Mouse (Mus musculus) urinary bladder, postnatal 14 days (tissue): ENCODE data around the gene P3h4.
"Not testable (repeated sequence)": the region's sequence is repeated elsewhere in the genome, so short reads cannot be mapped to it uniquely, and the experiment has no call there.

Experiments used
- DNase-seq: peaks from one replicate; pipeline ENCODE4 v3.0.0; 2021; ENCODE audit warnings: low spot score

The P3h4 gene

DNA sequence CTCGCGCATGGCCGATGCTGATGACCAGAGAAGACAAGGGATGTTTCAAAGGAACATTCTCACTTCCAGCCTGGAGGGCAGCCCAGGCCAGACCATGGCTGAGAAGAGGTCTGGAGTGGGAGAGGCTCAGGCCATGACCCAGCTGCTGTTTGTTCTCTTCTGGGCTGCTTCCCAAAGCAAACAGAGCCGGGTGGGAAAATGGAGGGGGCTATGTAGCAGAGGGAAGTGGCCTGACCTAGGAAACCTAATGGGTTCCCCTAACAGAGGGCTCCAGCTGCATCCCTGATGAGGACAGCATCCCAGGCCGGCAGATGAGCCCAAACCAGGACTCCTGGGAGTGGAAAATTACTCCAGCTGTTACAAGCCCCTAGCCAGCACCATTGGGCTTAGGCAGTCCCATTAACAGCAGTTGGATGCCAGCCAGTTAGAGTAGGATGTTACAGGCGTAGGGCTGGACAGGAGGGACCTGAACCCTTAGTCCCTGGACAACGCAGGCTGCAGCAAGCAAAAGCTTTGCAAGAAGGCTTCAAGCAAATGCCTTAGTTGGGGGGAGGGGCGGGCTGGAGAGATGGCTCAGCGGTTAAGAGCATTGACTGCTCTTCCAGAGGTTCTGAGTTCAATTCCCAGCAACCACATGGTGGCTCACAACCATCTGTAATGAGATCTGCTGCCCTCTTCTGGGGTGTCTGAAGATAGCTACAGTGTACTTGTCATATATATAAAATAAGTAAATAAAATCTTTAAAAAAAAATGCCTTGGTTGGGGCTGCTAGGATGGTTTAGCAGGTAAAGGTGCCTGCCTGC, 23.4 kb downstream of the P3h4 start:
- DNase-seq, result peak; percentile 63

GRCm38 (mm10) chr11:100389931-100390445, 24.6 kb downstream of the P3h4 start:
- no peak for DNase-seq

GRCm38 (mm10) chr11:100388588-100388987, 26.0 kb downstream of the P3h4 start:
- no peak for DNase-seq

DNA sequence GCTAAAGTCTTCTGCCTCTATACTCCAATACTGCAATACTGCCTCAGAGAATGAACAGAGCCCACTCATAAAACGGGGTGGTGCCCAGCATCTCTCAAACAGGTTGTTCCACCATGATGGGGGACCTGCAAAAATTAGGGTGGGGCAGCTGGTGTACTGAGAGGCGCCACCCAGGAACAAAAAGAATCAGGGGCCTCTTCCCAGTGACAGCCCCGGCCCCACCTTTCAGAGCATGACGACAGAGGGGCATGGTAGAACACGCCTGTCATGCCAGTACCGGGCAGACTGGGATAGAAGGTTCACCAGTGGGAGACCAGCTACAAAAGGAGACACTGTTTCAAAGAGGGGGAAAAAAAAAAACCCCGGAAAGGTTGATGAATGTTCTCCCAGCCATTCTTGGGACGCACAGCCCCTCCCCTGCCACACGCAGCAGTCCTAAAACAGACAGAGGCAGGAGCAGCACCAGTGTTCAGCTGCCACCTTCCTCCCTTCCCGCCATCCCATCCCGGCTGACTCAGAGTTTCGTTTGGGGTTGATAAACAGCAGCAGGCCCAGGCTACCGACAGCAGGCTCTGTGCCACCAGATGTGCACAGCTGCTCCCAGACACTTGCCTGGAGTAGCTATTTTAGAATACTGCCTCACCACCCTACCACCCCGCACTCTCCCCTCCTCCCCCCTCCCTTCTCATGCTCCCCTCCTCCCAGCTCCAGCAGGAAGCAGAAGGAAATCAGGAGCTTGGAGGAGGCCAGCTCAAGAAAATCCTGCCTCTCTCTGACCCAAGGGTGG, 26.9 kb downstream of the P3h4 start:
- DNase-seq, result peak; percentile 69

GRCm38 (mm10) chr11:100387111-100387510, 27.5 kb downstream of the P3h4 start:
- DNase-seq, result no peak

- peak; percentile 80 for DNase-seq
Measured at GRCm38 (mm10) chr11:100386586-100386985, 28.1 kb downstream of the P3h4 start.

- no peak for DNase-seq
Measured at GRCm38 (mm10) chr11:100385016-100385415, 29.6 kb downstream of the P3h4 start.

GRCm38 (mm10) chr11:100382682-100383081, 32.0 kb downstream of the P3h4 start:
- DNase-seq, result no peak

- no peak for DNase-seq
Measured at GRCm38 (mm10) chr11:100379311-100379710, 35.3 kb downstream of the P3h4 start.

GRCm38 (mm10) chr11:100378446-100378845, 36.2 kb downstream of the P3h4 start:
- DNase-seq, result no peak

DNA sequence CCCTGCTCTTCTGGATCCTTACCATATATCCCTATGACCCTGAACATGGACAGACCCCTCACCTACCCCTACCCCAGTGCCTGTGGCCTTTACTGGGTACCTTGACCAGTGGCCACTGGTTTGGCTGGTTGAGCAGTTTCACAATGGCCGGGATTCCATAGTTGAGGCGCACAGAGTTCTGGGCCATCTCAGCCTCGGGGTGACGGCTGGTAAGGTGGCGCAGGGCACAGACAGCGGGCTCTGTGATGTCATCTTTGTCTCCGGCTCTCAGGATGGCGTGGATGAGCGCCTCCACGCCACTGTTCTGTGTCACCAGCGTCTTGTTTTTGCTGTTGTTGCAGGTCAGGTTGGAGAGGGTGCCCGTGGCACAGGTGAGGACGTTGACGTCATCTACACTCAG, 36.6 kb downstream of the P3h4 start:
- no peak for DNase-seq

- no peak for DNase-seq
Measured at GRCm38 (mm10) chr11:100376746-100377389, 37.8 kb downstream of the P3h4 start.

- no peak for DNase-seq
Measured at GRCm38 (mm10) chr11:100376005-100376404, 38.6 kb downstream of the P3h4 start.

- no peak for DNase-seq
Measured at GRCm38 (mm10) chr11:100375127-100375526, 39.5 kb downstream of the P3h4 start.

- DNase-seq, result no peak
Measured at GRCm38 (mm10) chr11:100371981-100372558, 42.6 kb downstream of the P3h4 start.

- DNase-seq, result no peak
Measured at GRCm38 (mm10) chr11:100369822-100370221, 44.8 kb downstream of the P3h4 start.

DNA sequence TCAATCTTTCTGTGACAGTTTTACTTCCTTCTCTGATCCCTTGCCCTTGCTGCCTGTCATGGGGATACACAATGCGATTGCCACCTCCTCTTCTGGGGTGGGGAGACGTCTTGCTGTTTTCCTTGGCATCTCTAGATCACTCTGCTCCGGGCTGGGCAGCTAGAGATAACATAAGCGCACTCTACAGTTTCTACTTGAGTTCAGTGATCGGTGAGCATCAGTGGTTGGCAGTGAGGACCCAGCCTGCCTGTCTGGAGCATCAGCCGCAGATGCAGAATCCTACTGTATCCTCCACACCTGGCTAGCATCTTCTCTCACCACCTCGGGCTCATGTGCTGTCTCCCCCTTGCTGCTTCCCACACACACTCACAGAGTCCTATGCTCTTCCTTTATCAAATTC, 45.5 kb downstream of the P3h4 start:
- DNase-seq, result no peak

DNA sequence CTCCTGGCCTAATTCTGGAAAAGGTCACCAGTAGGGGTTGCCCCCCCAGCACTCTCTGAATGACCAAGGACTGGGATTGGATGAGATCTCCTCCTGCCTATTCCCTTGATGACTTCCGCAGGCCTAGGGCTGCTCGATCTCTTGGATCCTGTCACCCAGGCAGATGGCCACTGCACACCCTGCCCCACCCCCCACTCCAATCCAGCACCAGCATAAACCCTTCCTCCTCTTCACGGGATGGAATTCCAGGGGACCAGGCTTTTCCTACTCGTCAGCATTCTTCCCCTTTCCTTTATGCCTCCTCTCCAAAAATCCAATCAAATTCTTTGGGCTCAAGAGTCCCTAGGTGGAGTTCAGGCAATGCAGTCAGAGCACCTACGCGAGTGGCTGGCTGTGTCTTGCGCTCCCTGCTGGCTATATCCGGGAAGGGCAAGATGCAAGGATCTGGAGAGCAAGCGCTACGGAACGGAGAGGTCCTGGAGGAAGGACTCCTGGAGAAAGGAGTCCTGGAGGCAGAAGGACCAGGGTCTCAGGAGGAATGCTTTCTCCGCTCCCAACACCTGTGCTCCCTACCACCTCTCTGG, 51.6 kb downstream of the P3h4 start:
- DNase-seq, result peak; percentile 77

DNA sequence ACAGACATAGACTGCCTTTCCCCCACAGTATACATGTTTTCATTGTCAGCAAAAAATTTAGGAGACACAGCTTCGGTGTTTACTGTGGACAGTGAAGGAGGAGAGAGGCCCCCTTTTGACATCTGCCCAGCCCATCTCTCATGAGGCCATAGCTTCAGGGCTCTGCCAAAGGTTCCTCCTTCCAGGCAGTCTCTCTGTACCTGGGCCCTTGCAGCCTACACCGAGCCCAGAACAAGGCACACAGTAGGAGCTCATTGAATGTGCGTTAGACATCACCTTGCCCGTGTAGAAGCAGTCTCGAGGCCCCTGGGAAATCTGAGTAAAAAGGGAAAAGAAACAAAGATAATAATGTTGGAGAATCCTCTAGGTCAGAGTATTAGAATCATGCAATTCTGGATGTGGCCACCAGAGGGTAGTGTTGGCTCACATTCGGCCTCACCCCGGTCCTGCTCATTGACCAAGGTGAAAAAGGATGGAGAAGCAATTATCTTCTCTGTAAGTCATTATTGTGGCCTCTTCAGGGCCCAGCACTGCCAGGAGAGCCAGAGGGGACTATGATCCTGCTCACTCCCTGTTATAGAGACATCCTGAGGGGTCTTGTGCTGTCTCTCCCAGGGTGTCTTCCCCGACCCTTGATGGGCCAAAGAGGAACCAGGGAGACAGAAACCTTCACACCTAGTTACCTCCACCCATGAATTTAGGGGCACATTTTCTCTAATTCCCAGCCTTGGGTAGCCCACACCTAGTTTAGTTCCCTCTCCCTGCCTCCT, 52.2 kb downstream of the P3h4 start:
- DNase-seq, result peak; percentile 76

DNA sequence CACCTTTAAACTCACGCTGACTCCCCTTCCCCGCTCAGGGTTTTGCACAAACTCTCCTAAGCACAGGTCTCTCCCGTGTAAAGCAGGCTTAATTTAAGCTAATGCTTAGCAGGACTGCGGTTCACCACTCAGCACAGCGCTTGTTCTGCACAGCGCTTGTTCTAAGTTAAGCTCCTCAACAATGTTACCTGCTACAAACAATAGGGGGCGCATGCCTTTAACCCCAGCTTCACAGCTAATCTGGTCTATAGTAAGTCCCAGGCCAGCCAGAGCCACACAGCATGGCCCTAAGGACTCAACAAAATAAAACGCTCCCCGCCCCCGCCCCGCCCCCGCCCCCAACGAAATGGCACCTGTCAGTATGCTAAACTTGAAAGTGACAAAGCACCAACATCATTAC, 53.6 kb downstream of the P3h4 start:
- not testable (repeated sequence) for DNase-seq

GRCm38 (mm10) chr11:100360175-100360574, 54.5 kb downstream of the P3h4 start:
- no peak for DNase-seq
